In genomic region chr11:29647568-29648319, GRCm38 (mm10) we compare ENCODE assay signal across 1 mouse cellular context.
TF ChIP-seq lines count a peak whose summit lies in the region.

No protein-coding gene starts in this region.

TF ChIP-seq in CH12.LX, 34 proteins besides CTCF, POLR2A, EP300 and RAD21 (continued from another document):
- peak; percentile 59; the same call in 1 of the 2 replicates for TF ChIP-seq MXI1 (IDR thresholded peaks at IDR 0.05; ENCODE audit: low read depth, low read length)
